Mouse (Mus musculus): ENCODE results near the gene Gm10073. TPM values are rescaled to one million over a fixed set of nuclear protein-coding genes. Genes with fewer than 3 reads are reported as not detected.

Gm10073 gene
- polyA plus RNA-seq, 1 experiment: 1.6 TPM

DNA sequence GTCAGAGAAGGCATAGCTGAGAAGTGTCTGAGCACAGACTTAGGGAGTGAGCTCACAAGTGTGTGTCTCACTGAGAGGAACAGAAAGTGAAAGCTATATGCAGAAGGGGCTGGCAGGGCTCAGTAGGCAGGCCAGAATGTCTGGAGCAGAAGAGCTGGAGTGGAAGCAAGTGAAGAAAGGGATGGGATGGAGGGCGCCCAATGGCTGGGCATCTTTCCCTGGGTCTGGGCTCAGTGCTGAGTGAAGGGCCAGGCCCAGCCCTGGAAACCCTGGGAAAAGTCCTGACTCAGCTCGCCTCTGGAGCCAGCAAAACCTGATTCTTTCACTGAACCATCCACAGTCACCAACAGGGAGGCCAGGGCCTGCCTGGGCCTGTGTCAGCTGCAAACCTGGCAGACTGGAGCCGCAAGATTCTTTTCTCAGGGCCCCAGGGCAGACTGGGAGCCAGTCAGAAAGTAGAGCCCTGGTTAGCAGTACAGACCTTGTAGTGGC is 9.5 kb downstream of the Gm10073 start:
- Histone ChIP-seq H3K36me3 (ENCODE audit: control insufficient read depth) (no peaks in the 10 kb centered on the region), H3K4me3 (replicated peaks) (no peak overlapping the region), H3K27me3 (ENCODE audit: control insufficient read depth) (no peaks in the 10 kb centered on the region), H3K9me3 (ENCODE audit: control insufficient read depth, low read length) (no peaks in the 10 kb centered on the region), H3K4me1 (ENCODE audit: control insufficient read depth) (peaks cover 4% of the 10 kb centered on the region; the same call in 1 of the 2 replicates)
- no peak for TF ChIP-seq GATA1 (IDR thresholded peaks at IDR 0.05; ENCODE audit: low read length)
- no peak for TF ChIP-seq TAL1 (IDR thresholded peaks at IDR 0.05; ENCODE audit: low read length)

DNA sequence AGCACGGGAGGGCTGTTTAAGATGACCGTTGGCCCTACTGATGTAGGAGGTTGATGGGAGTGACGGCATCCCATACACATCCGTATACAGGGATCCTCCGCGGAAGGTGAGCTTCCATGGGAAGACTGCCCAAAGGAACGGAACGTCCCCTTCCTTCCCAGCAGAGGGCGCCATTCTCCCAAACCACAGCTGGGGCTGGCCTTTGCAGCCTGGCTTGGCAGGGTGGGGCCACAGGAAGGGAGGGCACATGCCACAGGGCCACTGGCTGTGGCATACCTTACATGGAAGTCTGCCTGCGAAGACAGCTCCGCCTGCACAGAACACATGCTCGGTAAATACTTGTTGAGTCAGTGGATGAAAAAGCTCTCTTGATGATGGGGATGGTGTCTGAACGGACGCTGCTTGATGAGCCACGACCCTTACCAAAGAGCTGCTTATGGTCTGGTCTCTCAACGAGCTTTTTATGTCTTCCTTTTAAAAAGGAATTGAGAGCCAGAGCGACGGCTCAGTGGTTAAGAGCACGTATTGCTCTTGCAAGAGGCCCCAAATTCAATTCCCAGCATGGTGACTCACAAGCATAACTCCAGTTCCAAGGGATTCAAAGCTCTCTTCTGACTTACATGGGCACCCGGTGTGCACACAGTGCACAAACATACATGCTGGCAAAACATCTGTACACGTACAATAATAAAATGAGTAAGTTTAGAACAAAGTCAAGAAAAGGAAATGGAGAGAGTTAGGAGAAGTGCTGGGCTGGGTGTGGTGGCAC is 12.0 kb downstream of the Gm10073 start:
- Histone ChIP-seq H3K4me1 (ENCODE audit: control insufficient read depth) (peaks cover 4% of the 10 kb centered on the region; the same call in 1 of the 2 replicates), H3K27me3 (ENCODE audit: control insufficient read depth) (no peaks in the 10 kb centered on the region), H3K9me3 (ENCODE audit: control insufficient read depth, low read length) (no peaks in the 10 kb centered on the region), H3K4me3 (replicated peaks) (no peak overlapping the region), H3K36me3 (ENCODE audit: control insufficient read depth) (no peaks in the 10 kb centered on the region)
- TF ChIP-seq TAL1 (IDR thresholded peaks at IDR 0.05; ENCODE audit: low read length): no peak
- TF ChIP-seq GATA1 (IDR thresholded peaks at IDR 0.05; ENCODE audit: low read length): no peak

DNA sequence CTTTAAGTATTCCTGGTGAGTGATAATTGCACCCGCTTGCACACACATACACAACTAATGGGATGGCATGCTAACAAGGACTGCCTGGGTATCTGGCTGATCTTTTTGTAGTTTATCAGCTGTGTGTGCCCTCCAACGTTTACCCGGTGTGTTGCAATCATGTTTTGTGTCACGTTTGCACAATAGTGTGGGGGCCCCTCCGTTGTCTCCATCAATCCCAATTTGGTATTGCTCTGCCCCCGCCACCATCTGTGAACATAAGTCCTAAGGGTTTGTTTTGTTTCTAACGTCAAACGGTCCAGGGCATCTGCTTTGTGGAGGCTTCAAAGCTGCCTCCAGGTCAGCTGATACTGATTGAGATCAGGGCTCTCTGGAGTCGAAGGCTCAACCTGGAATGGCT is 13.4 kb downstream of the Gm10073 start:
- no peak overlapping the region for H3K4me3 ChIP-seq (replicated peaks)
- H3K9me3 ChIP-seq (ENCODE audit: control insufficient read depth, low read length): no peaks in the 10 kb centered on the region; the same call in 1 of the 2 replicates
- H3K36me3 ChIP-seq (ENCODE audit: control insufficient read depth): no peaks in the 10 kb centered on the region
- peaks cover 4% of the 10 kb centered on the region; the same call in 1 of the 2 replicates for H3K4me1 ChIP-seq (ENCODE audit: control insufficient read depth)
- no peaks in the 10 kb centered on the region for H3K27me3 ChIP-seq (ENCODE audit: control insufficient read depth)
- TF ChIP-seq TAL1 (IDR thresholded peaks at IDR 0.05; ENCODE audit: low read length): no peak
- TF ChIP-seq GATA1 (IDR thresholded peaks at IDR 0.05; ENCODE audit: low read length): no peak

DNA sequence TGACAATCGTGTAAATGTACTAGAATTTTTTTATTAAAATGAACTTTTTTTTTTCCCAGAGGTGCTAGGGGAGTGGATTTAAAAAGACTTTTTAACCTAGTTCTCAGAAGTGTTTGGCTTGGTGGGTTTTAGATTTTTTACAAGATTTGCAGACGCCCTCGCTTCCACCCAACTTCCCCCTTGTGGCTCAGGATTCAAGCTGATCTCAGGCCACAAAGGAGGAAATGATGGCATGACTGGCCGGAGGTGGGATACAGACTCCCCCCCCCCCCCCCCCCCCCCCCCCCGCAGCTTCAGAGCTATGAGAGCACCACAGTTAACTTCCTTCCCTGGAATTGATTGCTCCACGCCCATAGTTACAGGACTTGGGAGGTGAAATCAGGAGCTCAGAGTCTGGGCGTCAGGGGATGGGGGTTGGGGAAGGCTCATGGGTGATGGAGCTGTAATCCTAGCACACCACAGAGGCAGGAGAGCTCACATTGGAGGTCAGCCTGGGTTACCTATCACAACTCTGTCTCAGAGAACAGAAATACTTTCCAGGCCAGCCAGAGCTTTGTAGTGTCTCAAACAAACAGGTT is 17.1 kb downstream of the Gm10073 start:
- TF ChIP-seq TAL1 (IDR thresholded peaks at IDR 0.05; ENCODE audit: low read length): no peak
- TF ChIP-seq GATA1 (IDR thresholded peaks at IDR 0.05; ENCODE audit: low read length): no peak

DNA sequence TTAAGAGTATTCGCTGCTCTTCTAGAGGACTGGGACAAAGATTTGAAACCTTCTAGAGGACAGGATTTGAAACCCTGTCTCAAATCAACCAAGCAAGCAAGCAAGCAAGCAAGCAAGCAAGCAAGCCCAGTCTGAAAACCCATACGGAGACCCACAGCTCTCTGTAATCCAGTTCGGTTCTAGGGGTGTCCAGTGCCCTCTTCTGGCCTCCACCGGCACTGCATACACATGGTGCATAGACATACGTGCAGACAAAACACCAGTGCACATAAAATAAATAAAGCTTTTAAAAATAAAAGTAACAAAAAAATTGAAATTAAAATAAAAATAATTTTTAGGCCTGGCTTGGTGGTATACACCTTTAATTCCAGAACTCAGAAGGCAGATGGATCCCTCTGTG is 19.2 kb downstream of the Gm10073 start:
- TF ChIP-seq GATA1 (IDR thresholded peaks at IDR 0.05; ENCODE audit: low read length): no peak
- TF ChIP-seq TAL1 (IDR thresholded peaks at IDR 0.05; ENCODE audit: low read length): no peak
- Histone ChIP-seq H3K27me3 (ENCODE audit: control insufficient read depth) (no peaks in the 10 kb centered on the region), H3K4me1 (ENCODE audit: control insufficient read depth) (no peaks in the 10 kb centered on the region), H3K4me3 (replicated peaks) (no peak overlapping the region), H3K36me3 (ENCODE audit: control insufficient read depth) (no peaks in the 10 kb centered on the region), H3K9me3 (ENCODE audit: control insufficient read depth, low read length) (no peaks in the 10 kb centered on the region; the same call in 1 of the 2 replicates)

More for the DNA sequence above, 17.1 kb downstream of the Gm10073 start:
- no peak overlapping the region for H3K4me3 ChIP-seq (replicated peaks)
- H3K36me3 ChIP-seq (ENCODE audit: control insufficient read depth): no peaks in the 10 kb centered on the region
- no peaks in the 10 kb centered on the region for H3K27me3 ChIP-seq (ENCODE audit: control insufficient read depth)
- H3K4me1 ChIP-seq (ENCODE audit: control insufficient read depth): peaks cover 3% of the 10 kb centered on the region; the same call in 1 of the 2 replicates
- H3K9me3 ChIP-seq (ENCODE audit: control insufficient read depth, low read length): no peaks in the 10 kb centered on the region; the same call in 1 of the 2 replicates

DNA sequence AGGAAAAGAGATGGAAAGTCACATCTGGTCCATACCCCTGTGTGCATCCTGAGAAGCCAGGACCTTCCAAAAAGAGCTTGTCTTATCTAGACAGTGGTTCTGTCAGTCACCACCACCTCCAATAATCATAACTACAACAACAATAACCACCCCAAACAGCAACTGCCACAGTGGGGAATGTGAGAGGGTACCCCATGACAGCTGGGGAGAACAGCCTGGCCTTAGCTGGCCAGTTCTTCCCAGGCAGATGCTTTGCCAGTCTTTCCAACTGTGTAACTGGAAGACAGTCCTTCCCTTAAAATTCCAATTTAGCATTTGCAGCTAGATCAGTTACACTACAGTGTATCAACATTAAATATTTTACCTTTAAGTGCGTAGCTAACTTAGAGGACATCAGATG is 22.4 kb downstream of the Gm10073 start:
- H3K27me3 ChIP-seq (ENCODE audit: control insufficient read depth): no peaks in the 10 kb centered on the region
- no peaks in the 10 kb centered on the region for H3K4me1 ChIP-seq (ENCODE audit: control insufficient read depth)
- no peaks in the 10 kb centered on the region; the same call in 1 of the 2 replicates for H3K9me3 ChIP-seq (ENCODE audit: control insufficient read depth, low read length)
- H3K4me3 ChIP-seq (replicated peaks): no peak overlapping the region
- H3K36me3 ChIP-seq (ENCODE audit: control insufficient read depth): no peaks in the 10 kb centered on the region
- TF ChIP-seq TAL1 (IDR thresholded peaks at IDR 0.05; ENCODE audit: low read length) (no peak), GATA1 (IDR thresholded peaks at IDR 0.05; ENCODE audit: low read length) (no peak)

DNA sequence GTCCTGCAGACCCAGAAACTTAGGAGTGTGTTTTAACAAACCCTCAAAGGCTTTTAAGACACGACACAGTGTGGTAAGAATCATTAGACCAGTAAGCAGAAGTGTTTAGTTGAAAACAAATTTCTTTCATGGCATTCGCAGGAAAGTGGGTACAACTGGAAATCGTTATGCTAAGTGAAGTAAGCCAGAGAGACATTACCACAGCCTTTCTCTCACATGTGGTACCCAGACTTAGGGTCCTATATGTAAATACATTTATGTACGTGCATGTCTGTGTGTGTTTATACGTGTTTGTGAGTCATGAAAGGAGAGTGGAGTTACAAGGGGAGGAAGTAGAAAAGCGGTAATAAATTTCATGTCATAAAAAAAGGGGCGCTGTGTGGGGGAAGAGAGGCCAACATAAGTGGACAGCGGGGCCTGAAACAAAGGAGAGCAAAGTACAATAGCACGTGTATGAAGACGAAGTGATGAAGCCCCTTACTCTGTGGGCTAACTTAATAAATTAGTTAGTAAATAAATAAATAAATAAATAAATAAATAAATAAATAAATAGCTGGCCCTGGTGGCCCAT is 24.8 kb downstream of the Gm10073 start:
- TF ChIP-seq GATA1 (IDR thresholded peaks at IDR 0.05; ENCODE audit: low read length) (no peak), TAL1 (IDR thresholded peaks at IDR 0.05; ENCODE audit: low read length) (no peak)
- Histone ChIP-seq H3K9me3 (ENCODE audit: control insufficient read depth, low read length) (no peaks in the 10 kb centered on the region), H3K27me3 (ENCODE audit: control insufficient read depth) (no peaks in the 10 kb centered on the region), H3K4me1 (ENCODE audit: control insufficient read depth) (no peaks in the 10 kb centered on the region), H3K36me3 (ENCODE audit: control insufficient read depth) (no peaks in the 10 kb centered on the region), H3K4me3 (replicated peaks) (no peak overlapping the region)

DNA sequence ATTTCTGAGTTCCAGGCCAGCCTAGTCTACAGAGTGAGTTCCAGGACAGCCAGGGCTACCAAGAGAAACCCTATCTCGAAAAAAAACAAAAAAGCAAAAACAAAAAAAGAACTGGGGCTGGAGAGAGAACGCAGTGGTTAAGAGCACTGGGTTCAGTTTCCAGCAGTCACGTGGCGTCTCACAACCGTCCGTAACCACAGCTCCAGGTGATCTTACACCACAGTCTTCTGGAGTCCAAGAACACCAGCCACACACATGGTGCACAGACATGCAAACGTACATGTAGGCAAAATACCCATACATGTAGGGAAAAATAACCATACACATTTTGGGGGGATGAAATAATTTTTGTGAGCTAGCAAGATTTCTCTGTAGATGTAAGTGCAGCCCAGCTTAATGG is 26.5 kb downstream of the Gm10073 start:
- no peaks in the 10 kb centered on the region for H3K9me3 ChIP-seq (ENCODE audit: control insufficient read depth, low read length)
- no peak for TF ChIP-seq TAL1 (IDR thresholded peaks at IDR 0.05; ENCODE audit: low read length)
- H3K36me3 ChIP-seq (ENCODE audit: control insufficient read depth): no peaks in the 10 kb centered on the region
- H3K4me1 ChIP-seq (ENCODE audit: control insufficient read depth): no peaks in the 10 kb centered on the region
- H3K27me3 ChIP-seq (ENCODE audit: control insufficient read depth): no peaks in the 10 kb centered on the region
- no peak overlapping the region for H3K4me3 ChIP-seq (replicated peaks)

DNA sequence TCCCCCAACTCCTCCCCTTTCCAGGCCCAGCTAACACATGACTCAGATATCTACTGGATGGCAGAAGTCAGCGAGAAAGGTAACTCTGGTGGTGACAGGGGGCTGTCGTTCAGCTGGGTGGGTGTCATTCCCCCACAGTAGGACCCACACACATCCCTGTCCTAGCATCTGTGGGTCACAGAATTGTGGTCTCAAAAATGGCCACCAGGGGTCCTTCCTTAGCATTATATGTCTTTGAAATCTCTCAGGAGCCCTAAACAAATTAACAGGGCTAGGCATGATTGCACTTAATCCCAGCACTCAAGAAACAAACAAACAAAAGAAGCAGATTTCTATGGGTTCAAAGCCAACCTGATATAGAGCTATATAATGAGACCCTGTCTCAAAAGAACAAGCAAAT is 28.1 kb downstream of the Gm10073 start:
- H3K4me1 ChIP-seq (ENCODE audit: control insufficient read depth): no peaks in the 10 kb centered on the region
- TF ChIP-seq GATA1 (IDR thresholded peaks at IDR 0.05; ENCODE audit: low read length) (no peak), TAL1 (IDR thresholded peaks at IDR 0.05; ENCODE audit: low read length) (no peak)
- no peaks in the 10 kb centered on the region for H3K9me3 ChIP-seq (ENCODE audit: control insufficient read depth, low read length)
- no peaks in the 10 kb centered on the region for H3K36me3 ChIP-seq (ENCODE audit: control insufficient read depth)
- no peaks in the 10 kb centered on the region for H3K27me3 ChIP-seq (ENCODE audit: control insufficient read depth)
- H3K4me3 ChIP-seq (replicated peaks): no peak overlapping the region

Measured in erythroblast, embryonic 14.5 days (primary cell).